Mouse (Mus musculus) midbrain, embryonic 11.5 days (tissue): ENCODE data around the gene Opcml. TPM values are rescaled to one million over a fixed set of nuclear protein-coding genes. Genes with fewer than 3 reads are reported as not detected.

Experiments
- ATAC-seq: fragments of 200-750 bp; cut with Nextera tagmentation; 2 replicates; pipeline ENCODE4 v1.8.0; 2017; ENCODE audit warnings: moderate TSS enrichment, moderate library complexity; ENCODE audit not compliant: low FRiP score
- DNase-seq: peaks from one replicate; pipeline ENCODE4 v3.0.0; 2015; ENCODE audit warnings: low spot score; ENCODE audit errors: missing footprints
- H3K27ac ChIP-seq: fragments of 300-500 bp; sonication (generic); 2 replicates; pipeline ENCODE4 v1.5.1; 2014; ENCODE audit warnings: low read depth, low read length
- H3K27me3 ChIP-seq: fragments of 300-500 bp; sonication (generic); 2 replicates; pipeline ENCODE4 v1.6.1; 2014; ENCODE audit warnings: mild to moderate bottlenecking, low read length, moderate library complexity, mixed read lengths; ENCODE audit not compliant: control insufficient read depth, insufficient read depth
- H3K36me3 ChIP-seq: fragments of 300-500 bp; sonication (generic); 2 replicates; pipeline ENCODE4 v1.6.1; 2014; ENCODE audit warnings: mild to moderate bottlenecking, low read length, moderate library complexity, mixed read lengths; ENCODE audit not compliant: control insufficient read depth, insufficient read depth
- H3K4me1 ChIP-seq: fragments of 300-500 bp; sonication (generic); 2 replicates; pipeline ENCODE4 v1.6.1; 2014; ENCODE audit warnings: low read length; ENCODE audit not compliant: control insufficient read depth, insufficient read depth
- H3K4me2 ChIP-seq: fragments of 300-500 bp; sonication (generic); 2 replicates; pipeline ENCODE4 v1.6.1; 2014; ENCODE audit warnings: mild to moderate bottlenecking, moderate library complexity
- H3K4me3 ChIP-seq: fragments of 300-500 bp; sonication (generic); 2 replicates; pipeline ENCODE4 v1.5.1; 2014; ENCODE audit warnings: low read depth, low read length
- H3K9ac ChIP-seq: fragments of 300-500 bp; sonication (generic); 2 replicates; pipeline ENCODE4 v1.6.1; 2014; ENCODE audit warnings: low read length
- H3K9me3 ChIP-seq: fragments of 300-500 bp; sonication (generic); 2 replicates; pipeline ENCODE4 v1.6.1; 2016; ENCODE audit warnings: low read length; ENCODE audit not compliant: control insufficient read depth
- WGBS: fragments of 180-500 bp; shearing (Covaris S2); extraction: QIAGEN DNeasy Blood & Tissue Kit; methylation state at CpG from one replicate; pipeline ENCODE4 v1.1.7; 2014; 5-methylcytosine and 5-hydroxymethylcytosine counted together
- polyA plus RNA-seq: library from polyadenylated mRNA; unstranded; fragments of >200 nt; fragmentation: Nextera tagmentation; extraction: Ambion mirVana; gene quantifications from 2 replicates; pipeline ENCODE4 v1.2.1, GENCODE M21; 2014

Gene Opcml
- polyA plus RNA-seq, result 3.2 and 3.4 TPM in 2 replicates

GRCm38 (mm10) chr9:27790725-27791638 lies at the start of gene Opcml:
Gene Opcml (plus strand): TSS chr9:27790775.
- peak within 1 kb of the TSS; percentile 78 for H3K4me2 ChIP-seq
- peak; percentile 85 for ATAC-seq
- H3K4me1 ChIP-seq, result peaks cover 3% of the 10 kb centered on the region; the same call in 1 of the 2 replicates
- peak; percentile 95 for DNase-seq
- no peak within 1 kb of the TSS for H3K27ac ChIP-seq
- H3K9me3 ChIP-seq, result no peaks in the 10 kb centered on the region
- 2% methylated on average over 28 of the region's 28 CpGs for WGBS
- peaks cover 14% of the 10 kb centered on the region; the same call in 1 of the 2 replicates for H3K27me3 ChIP-seq
- H3K36me3 ChIP-seq, result no peaks in the 10 kb centered on the region
- peak within 1 kb of the TSS; percentile 52 for H3K9ac ChIP-seq
- peak within 1 kb of the TSS; percentile 43 for H3K4me3 ChIP-seq

- DNase-seq (no peak), ATAC-seq (no peak)
- no peaks in the 10 kb centered on the region for H3K27me3 ChIP-seq
- 96% methylated on average over 1 of the region's 1 CpGs for WGBS
- no peak overlapping the region for H3K9ac ChIP-seq
- no peak overlapping the region for H3K4me2 ChIP-seq
- H3K4me3 ChIP-seq, result no peak overlapping the region
- no peaks in the 10 kb centered on the region for H3K36me3 ChIP-seq
- no peak overlapping the region for H3K27ac ChIP-seq
- no peaks in the 10 kb centered on the region for H3K9me3 ChIP-seq
- H3K4me1 ChIP-seq, result no peaks in the 10 kb centered on the region
These were observed 31.9 kb upstream of the Opcml start for GRCm38 (mm10) chr9:27758709-27759108.

- Histone ChIP-seq H3K36me3 (no peaks in the 10 kb centered on the region), H3K27ac (no peak overlapping the region), H3K27me3 (no peaks in the 10 kb centered on the region), H3K4me2 (no peak overlapping the region), H3K4me3 (no peak overlapping the region), H3K9me3 (no peaks in the 10 kb centered on the region), H3K4me1 (no peaks in the 10 kb centered on the region), H3K9ac (no peak overlapping the region)
- DNase-seq, result no peak
- WGBS, result 89% methylated on average over 2 of the region's 2 CpGs
- ATAC-seq, result no peak
These were observed 29.4 kb upstream of the Opcml start for GRCm38 (mm10) chr9:27761196-27761595.

GRCm38 (mm10) chr9:27766446-27766845 lies 24.1 kb upstream of the Opcml start:
- DNase-seq (no peak), ATAC-seq (no peak)
- no peaks in the 10 kb centered on the region for H3K4me1 ChIP-seq
- H3K4me2 ChIP-seq, result no peak overlapping the region
- H3K36me3 ChIP-seq, result no peaks in the 10 kb centered on the region
- no peaks in the 10 kb centered on the region for H3K27me3 ChIP-seq
- H3K9me3 ChIP-seq, result no peaks in the 10 kb centered on the region
- no peak overlapping the region for H3K9ac ChIP-seq
- H3K27ac ChIP-seq, result no peak overlapping the region
- no peak overlapping the region for H3K4me3 ChIP-seq
- WGBS, result 84% methylated on average over 3 of the region's 3 CpGs

GRCm38 (mm10) chr9:27767196-27767900 lies 23.2 kb upstream of the Opcml start:
- Histone ChIP-seq H3K27ac (no peak overlapping the region), H3K4me1 (no peaks in the 10 kb centered on the region), H3K4me3 (no peak overlapping the region), H3K4me2 (no peak overlapping the region), H3K27me3 (no peaks in the 10 kb centered on the region), H3K9me3 (no peaks in the 10 kb centered on the region), H3K9ac (no peak overlapping the region), H3K36me3 (no peaks in the 10 kb centered on the region)
- WGBS, result 93% methylated on average over 8 of the region's 8 CpGs
- ATAC-seq (no peak), DNase-seq (no peak)

GRCm38 (mm10) chr9:27768788-27769187 lies 21.8 kb upstream of the Opcml start:
- no peaks in the 10 kb centered on the region for H3K27me3 ChIP-seq
- no peak overlapping the region for H3K4me3 ChIP-seq
- H3K9ac ChIP-seq, result no peak overlapping the region
- no peaks in the 10 kb centered on the region for H3K4me1 ChIP-seq
- H3K4me2 ChIP-seq, result no peak overlapping the region
- H3K36me3 ChIP-seq, result no peaks in the 10 kb centered on the region
- H3K27ac ChIP-seq, result no peak overlapping the region
- no peaks in the 10 kb centered on the region for H3K9me3 ChIP-seq
- DNase-seq, result no peak
- ATAC-seq, result no peak

GRCm38 (mm10) chr9:27781291-27781993 lies 9.1 kb upstream of the Opcml start:
- no peak overlapping the region for H3K4me2 ChIP-seq
- H3K36me3 ChIP-seq, result no peaks in the 10 kb centered on the region
- no peaks in the 10 kb centered on the region for H3K9me3 ChIP-seq
- peaks cover 2% of the 10 kb centered on the region; the same call in 1 of the 2 replicates for H3K4me1 ChIP-seq
- H3K4me3 ChIP-seq, result no peak overlapping the region
- peak; percentile 80 for ATAC-seq
- no peak overlapping the region for H3K27ac ChIP-seq
- peak; percentile 88 for DNase-seq
- H3K27me3 ChIP-seq, result no peaks in the 10 kb centered on the region
- H3K9ac ChIP-seq, result no peak overlapping the region
- 66% methylated on average over 6 of the region's 6 CpGs for WGBS

- H3K9ac ChIP-seq, result no peak overlapping the region
- peaks cover 2% of the 10 kb centered on the region; the same call in 1 of the 2 replicates for H3K4me1 ChIP-seq
- H3K27ac ChIP-seq, result no peak overlapping the region
- no peak for DNase-seq
- ATAC-seq, result peak; percentile 93
- no peaks in the 10 kb centered on the region for H3K9me3 ChIP-seq
- WGBS, result 8% methylated on average over 1 of the region's 1 CpGs
- no peak overlapping the region for H3K4me3 ChIP-seq
- H3K4me2 ChIP-seq, result no peak overlapping the region
- H3K36me3 ChIP-seq, result no peaks in the 10 kb centered on the region
- H3K27me3 ChIP-seq, result no peaks in the 10 kb centered on the region
These were observed 8.6 kb upstream of the Opcml start for GRCm38 (mm10) chr9:27781994-27782337.
